Mouse (Mus musculus) intestine, embryonic 14.5 days (tissue): ENCODE measurements around the gene Pfkfb3. TPM values are rescaled to one million over a fixed set of nuclear protein-coding genes. Genes with fewer than 3 reads are reported as not detected.
A peak's percentile ranks its signal among the peaks of the same experiment; 100 is the strongest.

ENCODE experiments used
- ATAC-seq: fragments of 200-750 bp; cut with Nextera tagmentation; replicated peaks from 2 replicates; pipeline ENCODE4 v1.8.0; 2017; ENCODE audit warnings: low read depth, moderate number of reproducible peaks, moderate TSS enrichment, moderate library complexity; ENCODE audit not compliant: low FRiP score, low TSS enrichment
- DNase-seq: peaks from one replicate; pipeline ENCODE4 v3.0.0-alpha.2; 2018; ENCODE audit warnings: low spot score
- H3K27ac ChIP-seq: fragments of 300-500 bp; sonication (generic); 2 replicates; pipeline ENCODE4 v1.5.1; 2014; ENCODE audit warnings: low read depth, mild to moderate bottlenecking, control low read depth
- H3K27me3 ChIP-seq: fragments of 300-500 bp; sonication (generic); replicated peaks from 2 replicates; pipeline ENCODE4 v1.6.1; 2014; ENCODE audit warnings: low read length, control low read depth; ENCODE audit not compliant: control insufficient read depth, insufficient read depth
- H3K36me3 ChIP-seq: fragments of 300-500 bp; sonication (generic); 2 replicates; pipeline ENCODE4 v1.6.1; 2014; ENCODE audit warnings: low read length, control low read depth; ENCODE audit not compliant: control insufficient read depth, insufficient read depth
- H3K4me1 ChIP-seq: fragments of 300-500 bp; sonication (generic); replicated peaks from 2 replicates; pipeline ENCODE4 v1.6.1; 2014; ENCODE audit warnings: low read length, control low read depth, mixed read lengths; ENCODE audit not compliant: control insufficient read depth, insufficient read depth
- H3K4me2 ChIP-seq: fragments of 300-500 bp; sonication (generic); 2 replicates; pipeline ENCODE4 v1.6.1; 2014; ENCODE audit warnings: low read length
- H3K4me3 ChIP-seq: fragments of 300-500 bp; sonication (generic); 2 replicates; pipeline ENCODE4 v1.5.1; 2014; ENCODE audit warnings: low read depth, low read length, control low read depth, mixed read lengths
- H3K9ac ChIP-seq: fragments of 300-500 bp; sonication (generic); 2 replicates; pipeline ENCODE4 v1.6.1; 2014; ENCODE audit warnings: mild to moderate bottlenecking, low read length
- H3K9me3 ChIP-seq: fragments of 300-500 bp; sonication (generic); 2 replicates; pipeline ENCODE4 v1.6.1; 2016; ENCODE audit warnings: low read length, control low read depth; ENCODE audit not compliant: control insufficient read depth
- WGBS: fragments of 180-500 bp; shearing (Covaris S2); extraction: QIAGEN DNeasy Blood & Tissue Kit; methylation state at CpG from one replicate; pipeline ENCODE4 v1.1.7; 2014; 5-methylcytosine and 5-hydroxymethylcytosine counted together
- polyA plus RNA-seq: library from polyadenylated mRNA; unstranded; fragments of >200 nt; fragmentation: Nextera tagmentation; extraction: Ambion mirVana; gene quantifications from 2 replicates; pipeline ENCODE4 v1.2.1, GENCODE M21; 2014

The Pfkfb3 gene
- polyA plus RNA-seq, 1 experiment from 2014 or later, result 18.9 TPM

- peaks cover 80% of the 10 kb centered on the region for H3K36me3 ChIP-seq
These were observed 63.3 kb downstream of the Pfkfb3 start for GRCm38 (mm10) chr2:11490554-11490953.

GRCm38 (mm10) chr2:11483226-11483625 lies 70.7 kb downstream of the Pfkfb3 start:
- Histone ChIP-seq H3K36me3 (peaks cover 99% of the 10 kb centered on the region), H3K9ac (no peak overlapping the region), H3K4me1 (no peaks in the 10 kb centered on the region), H3K9me3 (no peaks in the 10 kb centered on the region), H3K4me2 (no peak overlapping the region), H3K27ac (no peak overlapping the region), H3K4me3 (no peak overlapping the region), H3K27me3 (no peaks in the 10 kb centered on the region)
- 89% methylated on average over 4 of the region's 4 CpGs for WGBS
- no peak for DNase-seq
- no peak for ATAC-seq

More at GRCm38 (mm10) chr2:11490554-11490953, 63.3 kb downstream of the Pfkfb3 start:
- WGBS, result 90% methylated on average over 4 of the region's 4 CpGs
- Histone ChIP-seq H3K27me3 (no peaks in the 10 kb centered on the region), H3K9me3 (no peaks in the 10 kb centered on the region), H3K9ac (no peak overlapping the region), H3K4me3 (no peak overlapping the region), H3K27ac (no peak overlapping the region), H3K4me2 (no peak overlapping the region), H3K4me1 (no peaks in the 10 kb centered on the region)
- DNase-seq, result no peak
- ATAC-seq, result no peak

DNA sequence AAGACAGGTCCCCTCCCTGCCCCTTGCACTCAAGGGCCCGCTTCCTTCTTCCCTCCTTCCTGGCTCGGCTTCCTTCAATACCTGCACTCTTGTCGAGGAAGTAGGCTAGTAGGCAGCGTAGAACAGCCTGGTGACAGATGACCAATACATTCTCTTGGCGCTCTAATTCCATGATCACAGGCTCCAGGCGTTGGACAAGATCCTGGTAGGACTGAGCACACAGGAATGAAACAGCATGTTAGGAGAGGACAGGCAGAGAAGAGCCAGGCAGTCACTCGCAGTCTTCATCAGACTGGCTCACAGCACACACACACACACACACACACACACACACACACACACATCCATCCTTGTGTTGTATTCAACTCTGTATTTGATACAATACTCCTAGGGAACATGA lies 71.5 kb downstream of the Pfkfb3 start:
- Histone ChIP-seq H3K4me1 (no peaks in the 10 kb centered on the region), H3K4me3 (no peak overlapping the region), H3K4me2 (no peak overlapping the region), H3K36me3 (peaks cover 100% of the 10 kb centered on the region), H3K27me3 (no peaks in the 10 kb centered on the region), H3K27ac (no peak overlapping the region), H3K9me3 (no peaks in the 10 kb centered on the region), H3K9ac (no peak overlapping the region)
- 82% methylated on average over 7 of the region's 7 CpGs for WGBS
- no peak for DNase-seq
- no peak for ATAC-seq

- Histone ChIP-seq H3K4me1 (no peaks in the 10 kb centered on the region), H3K36me3 (peaks cover 99% of the 10 kb centered on the region), H3K4me3 (no peak overlapping the region), H3K4me2 (no peak overlapping the region), H3K9ac (no peak overlapping the region), H3K9me3 (no peaks in the 10 kb centered on the region), H3K27me3 (no peaks in the 10 kb centered on the region), H3K27ac (no peak overlapping the region)
- WGBS, result 87% methylated on average over 2 of the region's 2 CpGs
- no peak for DNase-seq
- ATAC-seq, result no peak
These were observed 74.9 kb downstream of the Pfkfb3 start for GRCm38 (mm10) chr2:11478960-11479359.

DNA sequence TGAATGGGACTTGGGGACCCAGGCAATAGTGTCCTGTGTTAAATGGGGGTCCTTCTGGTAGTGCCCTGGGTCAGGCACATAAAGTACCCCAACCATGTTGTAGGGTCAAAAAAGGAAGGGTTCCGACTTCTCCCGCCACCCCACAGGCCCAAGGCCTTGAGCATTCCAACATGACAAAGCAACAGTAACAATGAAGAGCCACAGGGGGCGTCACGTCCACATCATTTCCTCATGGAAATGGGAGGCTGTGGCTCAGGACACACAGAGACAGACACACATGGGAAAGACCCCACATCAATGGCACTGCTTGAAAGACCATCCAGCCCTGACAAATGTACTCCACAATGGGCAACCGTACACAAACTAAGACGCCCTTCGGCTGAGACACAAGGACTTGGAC lies 78.6 kb downstream of the Pfkfb3 start:
- ATAC-seq (no peak), DNase-seq (no peak)
- H3K36me3 ChIP-seq, result peaks cover 93% of the 10 kb centered on the region
- H3K9ac ChIP-seq, result no peak overlapping the region
- no peak overlapping the region for H3K4me3 ChIP-seq
- no peaks in the 10 kb centered on the region for H3K4me1 ChIP-seq
- H3K27ac ChIP-seq, result no peak overlapping the region
- no peaks in the 10 kb centered on the region for H3K9me3 ChIP-seq
- H3K4me2 ChIP-seq, result no peak overlapping the region
- no peaks in the 10 kb centered on the region for H3K27me3 ChIP-seq
- WGBS, result 91% methylated on average over 7 of the region's 7 CpGs

- Histone ChIP-seq H3K27ac (no peak overlapping the region), H3K9ac (no peak overlapping the region), H3K36me3 (no peaks in the 10 kb centered on the region), H3K4me2 (no peak overlapping the region), H3K4me3 (no peak overlapping the region), H3K27me3 (no peaks in the 10 kb centered on the region), H3K9me3 (no peaks in the 10 kb centered on the region), H3K4me1 (no peaks in the 10 kb centered on the region)
- DNase-seq, result no peak
- 61% methylated on average over 3 of the region's 3 CpGs for WGBS
- no peak for ATAC-seq
These were observed 89.2 kb downstream of the Pfkfb3 start for GRCm38 (mm10) chr2:11464661-11465099.

GRCm38 (mm10) chr2:11460976-11461375 lies 92.9 kb downstream of the Pfkfb3 start:
- ATAC-seq (no peak), DNase-seq (no peak)
- H3K9ac ChIP-seq, result no peak overlapping the region
- no peak overlapping the region for H3K27ac ChIP-seq
- no peaks in the 10 kb centered on the region for H3K9me3 ChIP-seq
- WGBS, result 64% methylated on average over 3 of the region's 3 CpGs
- H3K4me3 ChIP-seq, result no peak overlapping the region
- no peaks in the 10 kb centered on the region for H3K27me3 ChIP-seq
- H3K4me2 ChIP-seq, result no peak overlapping the region
- H3K36me3 ChIP-seq, result no peaks in the 10 kb centered on the region
- H3K4me1 ChIP-seq, result no peaks in the 10 kb centered on the region

GRCm38 (mm10) chr2:11458494-11458893 lies 95.4 kb downstream of the Pfkfb3 start:
- no peak for DNase-seq
- no peak overlapping the region for H3K4me2 ChIP-seq
- no peak overlapping the region for H3K9ac ChIP-seq

GRCm38 (mm10) chr2:11457904-11458303 lies 96.0 kb downstream of the Pfkfb3 start:
- Histone ChIP-seq H3K27me3 (no peaks in the 10 kb centered on the region), H3K27ac (no peak overlapping the region), H3K4me1 (no peaks in the 10 kb centered on the region), H3K36me3 (no peaks in the 10 kb centered on the region), H3K9ac (no peak overlapping the region), H3K4me3 (no peak overlapping the region), H3K9me3 (no peaks in the 10 kb centered on the region), H3K4me2 (no peak overlapping the region)
- DNase-seq (no peak), ATAC-seq (peak; percentile 76; the same call in 1 of the 2 replicates)
- 57% methylated on average over 7 of the region's 7 CpGs for WGBS

More at GRCm38 (mm10) chr2:11458494-11458893, 95.4 kb downstream of the Pfkfb3 start:
- H3K36me3 ChIP-seq, result no peaks in the 10 kb centered on the region
- no peak overlapping the region for H3K27ac ChIP-seq
- no peak for ATAC-seq
- H3K4me1 ChIP-seq, result no peaks in the 10 kb centered on the region
- WGBS, result 85% methylated on average over 1 of the region's 1 CpGs
- no peak overlapping the region for H3K4me3 ChIP-seq
- H3K9me3 ChIP-seq, result no peaks in the 10 kb centered on the region
- no peaks in the 10 kb centered on the region for H3K27me3 ChIP-seq
